Mouse (Mus musculus): ENCODE results near the gene Ccdc88c. TPM values are rescaled to one million over a fixed set of nuclear protein-coding genes. Genes with fewer than 3 reads are reported as not detected.

The Ccdc88c gene
- polyA plus RNA-seq, 1 experiment = 6.1 TPM

- no peak overlapping the region for H3ac ChIP-seq (ENCODE audit: control insufficient read depth, insufficient read length, low read depth)
- TF ChIP-seq CEBPB (IDR thresholded peaks at IDR 0.05; ENCODE audit: low read depth) (no peak), CTCF (IDR thresholded peaks at IDR 0.05; ENCODE audit: control insufficient read depth, insufficient read depth, insufficient read length) (no peak), FOSL1 (IDR thresholded peaks at IDR 0.05; ENCODE audit: insufficient read depth, low read length, poor library complexity, severe bottlenecking) (no peak), MYOD1 (IDR thresholded peaks at IDR 0.05; ENCODE audit: control insufficient read depth, insufficient read length, low read depth) (no peak), MAX (IDR thresholded peaks at IDR 0.05) (no peak), USF1 (IDR thresholded peaks at IDR 0.05; ENCODE audit: low read depth) (no peak), MYOG (IDR thresholded peaks at IDR 0.05; ENCODE audit: control insufficient read depth, extremely low read depth, insufficient read length) (no peak)
- no peak overlapping the region for H3K4me3 ChIP-seq (ENCODE audit: insufficient read depth, poor library complexity, severe bottlenecking)
- H3K79me3 ChIP-seq (ENCODE audit: low read depth) = no peaks in the 10 kb centered on the region
- H3K36me3 ChIP-seq (ENCODE audit: control insufficient read depth, insufficient read depth) = no peaks in the 10 kb centered on the region
- peaks cover 4% of the 10 kb centered on the region for H3K79me2 ChIP-seq (ENCODE audit: control insufficient read depth, insufficient read depth)
- H3K27me3 ChIP-seq (ENCODE audit: control insufficient read depth, insufficient read depth, insufficient read length) = no peaks in the 10 kb centered on the region
These were observed 50.7 kb downstream of the Ccdc88c start for GRCm38 (mm10) chr12:100977958-100978725.

- TF ChIP-seq CTCF (IDR thresholded peaks at IDR 0.05; ENCODE audit: control insufficient read depth, insufficient read depth, insufficient read length) (no peak), MAX (IDR thresholded peaks at IDR 0.05) (no peak), MYOG (IDR thresholded peaks at IDR 0.05; ENCODE audit: control insufficient read depth, extremely low read depth, insufficient read length) (no peak), CEBPB (IDR thresholded peaks at IDR 0.05; ENCODE audit: low read depth) (no peak), FOSL1 (IDR thresholded peaks at IDR 0.05; ENCODE audit: insufficient read depth, low read length, poor library complexity, severe bottlenecking) (no peak), MYOD1 (IDR thresholded peaks at IDR 0.05; ENCODE audit: control insufficient read depth, insufficient read length, low read depth) (no peak), USF1 (IDR thresholded peaks at IDR 0.05; ENCODE audit: low read depth) (no peak)
- Histone ChIP-seq H3K79me3 (ENCODE audit: low read depth) (no peaks in the 10 kb centered on the region), H3K4me3 (ENCODE audit: insufficient read depth, poor library complexity, severe bottlenecking) (no peak overlapping the region), H3K27me3 (ENCODE audit: control insufficient read depth, insufficient read depth, insufficient read length) (no peaks in the 10 kb centered on the region), H3K79me2 (ENCODE audit: control insufficient read depth, insufficient read depth) (no peaks in the 10 kb centered on the region), H3ac (ENCODE audit: control insufficient read depth, insufficient read length, low read depth) (no peak overlapping the region), H3K36me3 (ENCODE audit: control insufficient read depth, insufficient read depth) (no peaks in the 10 kb centered on the region)
These were observed 51.3 kb downstream of the Ccdc88c start for GRCm38 (mm10) chr12:100977551-100977950.

GRCm38 (mm10) chr12:100969808-100970207 lies 59.0 kb downstream of the Ccdc88c start:
- no peak overlapping the region for H3ac ChIP-seq (ENCODE audit: control insufficient read depth, insufficient read length, low read depth)
- H3K27me3 ChIP-seq (ENCODE audit: control insufficient read depth, insufficient read depth, insufficient read length) = no peaks in the 10 kb centered on the region
- H3K79me3 ChIP-seq (ENCODE audit: low read depth) = no peaks in the 10 kb centered on the region
- H3K4me3 ChIP-seq (ENCODE audit: insufficient read depth, poor library complexity, severe bottlenecking) = no peak overlapping the region
- no peak for TF ChIP-seq CTCF (IDR thresholded peaks at IDR 0.05; ENCODE audit: control insufficient read depth, insufficient read depth, insufficient read length)
- TF ChIP-seq CEBPB (IDR thresholded peaks at IDR 0.05; ENCODE audit: low read depth) = no peak
- TF ChIP-seq MAX (IDR thresholded peaks at IDR 0.05) = no peak
- no peak for TF ChIP-seq FOSL1 (IDR thresholded peaks at IDR 0.05; ENCODE audit: insufficient read depth, low read length, poor library complexity, severe bottlenecking)
- TF ChIP-seq MYOG (IDR thresholded peaks at IDR 0.05; ENCODE audit: control insufficient read depth, extremely low read depth, insufficient read length) = no peak
- TF ChIP-seq USF1 (IDR thresholded peaks at IDR 0.05; ENCODE audit: low read depth) = no peak
- TF ChIP-seq MYOD1 (IDR thresholded peaks at IDR 0.05; ENCODE audit: control insufficient read depth, insufficient read length, low read depth) = no peak
- H3K36me3 ChIP-seq (ENCODE audit: control insufficient read depth, insufficient read depth) = peaks cover 17% of the 10 kb centered on the region
- H3K79me2 ChIP-seq (ENCODE audit: control insufficient read depth, insufficient read depth) = no peaks in the 10 kb centered on the region

GRCm38 (mm10) chr12:100967383-100967782 lies 61.5 kb downstream of the Ccdc88c start:
- Histone ChIP-seq H3K36me3 (ENCODE audit: control insufficient read depth, insufficient read depth) (peaks cover 17% of the 10 kb centered on the region), H3K4me3 (ENCODE audit: insufficient read depth, poor library complexity, severe bottlenecking) (no peak overlapping the region), H3K79me3 (ENCODE audit: low read depth) (no peaks in the 10 kb centered on the region), H3ac (ENCODE audit: control insufficient read depth, insufficient read length, low read depth) (no peak overlapping the region), H3K79me2 (ENCODE audit: control insufficient read depth, insufficient read depth) (no peaks in the 10 kb centered on the region), H3K27me3 (ENCODE audit: control insufficient read depth, insufficient read depth, insufficient read length) (no peaks in the 10 kb centered on the region)
- TF ChIP-seq MYOD1 (IDR thresholded peaks at IDR 0.05; ENCODE audit: control insufficient read depth, insufficient read length, low read depth) (no peak), MYOG (IDR thresholded peaks at IDR 0.05; ENCODE audit: control insufficient read depth, extremely low read depth, insufficient read length) (no peak), CTCF (IDR thresholded peaks at IDR 0.05; ENCODE audit: control insufficient read depth, insufficient read depth, insufficient read length) (no peak), CEBPB (IDR thresholded peaks at IDR 0.05; ENCODE audit: low read depth) (no peak), MAX (IDR thresholded peaks at IDR 0.05) (no peak), USF1 (IDR thresholded peaks at IDR 0.05; ENCODE audit: low read depth) (no peak), FOSL1 (IDR thresholded peaks at IDR 0.05; ENCODE audit: insufficient read depth, low read length, poor library complexity, severe bottlenecking) (no peak)

- H3K4me3 ChIP-seq (ENCODE audit: insufficient read depth, poor library complexity, severe bottlenecking) = no peak overlapping the region
- TF ChIP-seq USF1 (IDR thresholded peaks at IDR 0.05; ENCODE audit: low read depth) = no peak
- no peak for TF ChIP-seq MAX (IDR thresholded peaks at IDR 0.05)
- H3K27me3 ChIP-seq (ENCODE audit: control insufficient read depth, insufficient read depth, insufficient read length) = no peaks in the 10 kb centered on the region
- H3K79me3 ChIP-seq (ENCODE audit: low read depth) = no peaks in the 10 kb centered on the region
- peaks cover 17% of the 10 kb centered on the region for H3K36me3 ChIP-seq (ENCODE audit: control insufficient read depth, insufficient read depth)
- no peak overlapping the region for H3ac ChIP-seq (ENCODE audit: control insufficient read depth, insufficient read length, low read depth)
- no peaks in the 10 kb centered on the region for H3K79me2 ChIP-seq (ENCODE audit: control insufficient read depth, insufficient read depth)
These were observed 62.6 kb downstream of the Ccdc88c start for GRCm38 (mm10) chr12:100966253-100966652.

GRCm38 (mm10) chr12:100965298-100965697 lies 63.6 kb downstream of the Ccdc88c start:
- Histone ChIP-seq H3K27me3 (ENCODE audit: control insufficient read depth, insufficient read depth, insufficient read length) (no peaks in the 10 kb centered on the region), H3K36me3 (ENCODE audit: control insufficient read depth, insufficient read depth) (peaks cover 17% of the 10 kb centered on the region), H3ac (ENCODE audit: control insufficient read depth, insufficient read length, low read depth) (no peak overlapping the region), H3K79me3 (ENCODE audit: low read depth) (no peaks in the 10 kb centered on the region), H3K4me3 (ENCODE audit: insufficient read depth, poor library complexity, severe bottlenecking) (no peak overlapping the region), H3K79me2 (ENCODE audit: control insufficient read depth, insufficient read depth) (no peaks in the 10 kb centered on the region)
- TF ChIP-seq MYOD1 (IDR thresholded peaks at IDR 0.05; ENCODE audit: control insufficient read depth, insufficient read length, low read depth) = no peak
- no peak for TF ChIP-seq MYOG (IDR thresholded peaks at IDR 0.05; ENCODE audit: control insufficient read depth, extremely low read depth, insufficient read length)
- TF ChIP-seq USF1 (IDR thresholded peaks at IDR 0.05; ENCODE audit: low read depth) = no peak
- no peak for TF ChIP-seq CTCF (IDR thresholded peaks at IDR 0.05; ENCODE audit: control insufficient read depth, insufficient read depth, insufficient read length)
- TF ChIP-seq FOSL1 (IDR thresholded peaks at IDR 0.05; ENCODE audit: insufficient read depth, low read length, poor library complexity, severe bottlenecking) = no peak
- TF ChIP-seq MAX (IDR thresholded peaks at IDR 0.05) = no peak
- no peak for TF ChIP-seq CEBPB (IDR thresholded peaks at IDR 0.05; ENCODE audit: low read depth)

Data from C2C12 (cell line).